Mouse (Mus musculus) limb, embryonic 13.5 days (tissue): Measurements from ENCODE around the gene Gm21627. TPM values are rescaled to one million over a fixed set of nuclear protein-coding genes. Genes with fewer than 3 reads are reported as not detected.
"Not testable (repeated sequence)": the region's sequence is repeated elsewhere in the genome, so short reads cannot be mapped to it uniquely, and the experiment has no call there.

ENCODE experiments used
- ATAC-seq: fragments of 200-750 bp; cut with Nextera tagmentation; 2 replicates; pipeline ENCODE4 v1.8.0; 2017; ENCODE audit warnings: low read depth, moderate number of reproducible peaks, moderate TSS enrichment; ENCODE audit not compliant: low FRiP score
- H3K27ac ChIP-seq: fragments of 300-500 bp; sonication (generic); 2 replicates; pipeline ENCODE4 v1.5.1; 2015; ENCODE audit warnings: inconsistent platforms, mild to moderate bottlenecking, moderate library complexity
- H3K27me3 ChIP-seq: fragments of 300-500 bp; sonication (generic); 2 replicates; pipeline ENCODE4 v1.6.1; 2015; ENCODE audit warnings: mild to moderate bottlenecking, inconsistent platforms
- H3K36me3 ChIP-seq: fragments of 300-500 bp; sonication (generic); 2 replicates; pipeline ENCODE4 v1.6.1; 2015; ENCODE audit warnings: inconsistent platforms, mild to moderate bottlenecking, moderate library complexity
- H3K4me1 ChIP-seq: fragments of 300-500 bp; sonication (generic); 2 replicates; pipeline ENCODE4 v1.6.1; 2015; ENCODE audit warnings: inconsistent platforms
- H3K4me2 ChIP-seq: fragments of 300-500 bp; sonication (generic); replicated peaks from 2 replicates; pipeline ENCODE4 v1.6.1; 2015; ENCODE audit warnings: inconsistent platforms, mild to moderate bottlenecking, moderate library complexity
- H3K4me3 ChIP-seq: fragments of 300-500 bp; sonication (generic); 2 replicates; pipeline ENCODE4 v1.5.1; 2015; ENCODE audit warnings: moderate library complexity, mild to moderate bottlenecking, inconsistent platforms
- H3K9ac ChIP-seq: fragments of 300-500 bp; sonication (generic); 2 replicates; pipeline ENCODE4 v1.6.1; 2015; ENCODE audit warnings: mild to moderate bottlenecking, inconsistent platforms
- H3K9me3 ChIP-seq: fragments of 300-500 bp; sonication (generic); 2 replicates; pipeline ENCODE4 v1.6.1; 2016; ENCODE audit warnings: inconsistent platforms
- WGBS: fragments of 180-500 bp; shearing (Covaris S2); methylation state at CpG from one replicate; pipeline ENCODE4 v1.1.7; 2015; 5-methylcytosine and 5-hydroxymethylcytosine counted together
- polyA plus RNA-seq: library from polyadenylated mRNA; unstranded; fragments of >200 nt; fragmentation: Nextera tagmentation; extraction: Ambion mirVana; gene quantifications from 2 replicates; pipeline ENCODE4 v1.2.1, GENCODE M21; 2015

Gm21627 gene
- not detected in 2 replicates for polyA plus RNA-seq

GRCm38 (mm10) chrY:63228127-63228526 lies at the start of gene Gm21627:
Gene Gm21627 (plus strand): TSS chrY:63228427.
- H3K4me2 ChIP-seq, H3K9me3 ChIP-seq, H3K36me3 ChIP-seq, ATAC-seq, H3K27ac ChIP-seq, H3K4me3 ChIP-seq, H3K27me3 ChIP-seq, H3K4me1 ChIP-seq, H3K9ac ChIP-seq: not testable (repeated sequence)
- WGBS, result no CpG with 5 or more reads among the region's 6 CpGs
